Mouse (Mus musculus) retina, adult 2 months (tissue): Measurements from ENCODE around the gene Hps1.
"Not testable (repeated sequence)": the region's sequence is repeated elsewhere in the genome, so short reads cannot be mapped to it uniquely, and the experiment has no call there.

ENCODE experiments used
- DNase-seq: peaks from one replicate; pipeline ENCODE4 v3.0.0-alpha.2; 2012; ENCODE audit warnings: low read depth, low spot score

The Hps1 gene

DNA sequence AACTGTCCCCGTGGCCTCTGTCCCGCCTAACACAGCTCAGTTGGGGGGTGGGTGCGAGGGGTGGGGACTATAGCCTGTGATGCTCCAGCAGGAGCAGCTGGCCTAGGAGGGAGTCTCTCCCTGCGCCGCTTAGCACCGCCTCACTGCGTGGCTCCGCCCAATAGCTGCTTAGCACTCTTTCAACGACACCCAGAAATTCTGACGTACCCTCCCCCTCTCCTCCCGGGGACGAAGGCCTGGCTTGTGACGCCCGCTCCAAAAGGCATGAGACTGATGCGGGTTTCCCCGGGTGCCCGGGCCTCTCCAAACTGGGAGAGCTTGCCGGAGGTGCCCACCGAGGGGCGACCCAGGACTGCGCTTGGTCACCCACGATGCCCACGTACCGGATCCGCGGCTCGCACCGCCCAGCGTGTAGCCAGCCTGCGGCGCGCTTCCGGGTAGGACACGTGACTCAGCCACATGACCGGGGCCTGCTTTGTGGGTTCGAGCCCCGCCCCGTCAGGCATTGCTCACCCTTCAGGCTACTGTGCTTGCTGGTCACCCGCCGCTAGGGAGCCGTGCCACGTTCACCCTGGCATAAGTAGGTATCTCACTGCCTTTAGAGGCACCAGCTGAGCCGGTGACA, at the start of gene Hps1:
Hps1 (minus strand) TSS at position 448 of the 625 bp plus-strand sequence.
- peak; percentile 57 for DNase-seq

DNA sequence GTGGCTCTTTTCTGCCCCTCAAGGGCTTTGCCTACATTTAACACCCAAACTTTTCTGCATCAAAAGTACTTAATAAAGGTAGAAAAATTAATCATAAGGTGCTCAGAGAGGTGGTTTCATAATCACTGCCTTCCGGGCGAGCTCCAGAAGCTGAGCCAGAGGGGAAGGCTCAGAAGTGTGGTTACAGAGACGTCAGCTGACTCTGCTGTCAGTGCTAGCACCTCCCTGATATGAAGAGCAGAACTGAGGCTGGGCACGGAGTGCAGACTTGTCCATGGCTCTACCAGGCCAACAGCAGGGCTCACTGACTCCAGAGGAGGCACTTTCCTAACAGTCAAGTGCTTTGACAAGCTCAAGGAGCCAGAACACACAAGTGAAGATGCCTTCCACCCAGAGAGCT, 49.4 kb upstream of the Hps1 start:
- no peak for DNase-seq

DNA sequence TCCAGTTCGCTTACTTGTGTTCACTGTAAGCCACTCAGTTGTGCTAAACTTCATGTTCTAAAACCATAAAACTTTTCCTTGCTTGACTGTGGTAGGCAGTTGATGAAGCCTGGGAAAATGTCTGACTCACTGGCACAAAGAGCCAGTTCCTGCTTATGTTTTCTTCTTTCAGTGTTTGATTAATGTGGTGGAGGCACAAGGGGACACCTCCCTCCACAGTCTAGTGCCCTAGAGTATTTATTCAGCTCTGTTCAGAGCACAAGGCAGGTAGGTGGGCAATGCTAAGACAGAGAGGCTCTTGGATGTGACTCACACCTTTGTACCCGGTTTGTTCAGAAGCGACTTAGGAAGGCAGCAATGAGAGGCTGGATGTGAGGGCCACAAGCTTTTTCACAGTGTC, 48.1 kb upstream of the Hps1 start:
- DNase-seq, result no peak

DNA sequence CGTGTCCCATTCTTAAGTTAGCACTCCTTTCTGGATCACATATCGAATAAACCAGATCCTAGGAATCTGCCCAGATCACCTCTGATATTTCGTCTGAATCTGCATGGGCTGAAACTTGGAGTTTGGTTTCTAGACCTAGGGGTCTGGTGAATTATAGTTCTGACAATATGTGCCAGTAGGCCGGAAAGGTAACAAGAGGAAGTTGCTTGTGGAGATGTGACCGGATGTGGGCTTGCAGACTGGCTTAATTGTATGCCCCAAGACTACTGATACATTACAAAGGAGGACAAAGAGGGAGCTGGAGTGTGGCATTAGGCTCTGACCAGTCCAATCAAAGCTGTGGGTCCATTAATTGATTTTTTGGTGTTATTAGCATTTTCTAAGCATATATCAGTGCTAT, 40.3 kb upstream of the Hps1 start:
- DNase-seq, result no peak

DNA sequence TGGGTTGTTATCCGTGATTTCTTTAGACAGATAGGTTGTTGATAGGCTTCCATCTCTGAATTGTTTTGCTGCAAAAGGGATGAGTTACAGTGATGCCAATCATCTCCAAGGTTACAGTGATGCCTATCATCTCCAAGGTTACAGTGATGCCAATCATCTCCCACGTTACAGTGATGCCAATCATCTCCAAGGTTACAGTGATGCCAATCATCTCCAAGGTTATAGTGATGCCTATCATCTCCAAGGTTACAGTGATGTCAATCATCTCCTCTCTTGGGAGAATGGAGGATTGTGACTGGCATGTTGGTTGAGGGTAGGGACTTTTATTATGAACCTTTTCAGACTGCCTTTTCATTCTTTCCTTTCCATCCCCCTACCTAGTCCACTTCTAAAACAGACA, 38.0 kb upstream of the Hps1 start:
- DNase-seq, result no peak

DNA sequence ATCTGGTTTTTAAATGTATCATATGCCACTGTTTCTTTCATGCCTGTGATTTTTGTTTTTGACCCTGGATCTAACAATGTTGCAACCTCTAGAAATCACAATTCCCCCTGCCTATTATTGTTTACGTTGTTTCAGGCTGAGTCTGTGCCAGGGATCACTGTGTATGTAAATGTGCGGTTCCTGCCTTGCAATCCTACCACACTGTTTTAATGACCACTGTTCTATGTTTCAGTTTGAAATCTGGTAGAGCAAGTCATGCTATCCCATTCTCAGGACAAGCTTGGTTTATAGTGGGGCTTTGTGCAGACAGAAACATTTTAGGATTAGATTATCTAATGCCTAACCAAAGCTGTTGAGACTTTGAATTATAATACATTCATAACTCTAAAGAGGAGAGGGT, 36.5 kb upstream of the Hps1 start:
- no peak for DNase-seq

DNA sequence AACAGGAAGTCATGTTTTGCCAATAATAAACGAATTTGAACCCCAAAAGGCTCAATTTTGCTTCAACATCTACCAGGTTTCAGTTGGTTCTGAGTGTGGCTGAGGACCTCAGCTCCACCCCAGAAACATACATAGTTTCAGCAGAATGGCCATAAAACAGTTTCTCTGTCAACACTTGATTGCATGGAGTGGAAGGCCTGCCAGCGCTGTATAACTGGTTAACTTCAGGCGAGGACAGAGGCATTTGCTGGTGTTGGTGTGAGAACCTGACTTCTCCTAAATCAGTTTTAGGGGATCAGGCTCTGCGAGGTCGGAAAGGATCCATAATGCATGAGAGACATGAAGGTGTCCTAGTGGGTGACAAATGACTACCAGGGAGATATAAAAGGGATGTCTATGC, 30.4 kb upstream of the Hps1 start:
- DNase-seq, result no peak

DNA sequence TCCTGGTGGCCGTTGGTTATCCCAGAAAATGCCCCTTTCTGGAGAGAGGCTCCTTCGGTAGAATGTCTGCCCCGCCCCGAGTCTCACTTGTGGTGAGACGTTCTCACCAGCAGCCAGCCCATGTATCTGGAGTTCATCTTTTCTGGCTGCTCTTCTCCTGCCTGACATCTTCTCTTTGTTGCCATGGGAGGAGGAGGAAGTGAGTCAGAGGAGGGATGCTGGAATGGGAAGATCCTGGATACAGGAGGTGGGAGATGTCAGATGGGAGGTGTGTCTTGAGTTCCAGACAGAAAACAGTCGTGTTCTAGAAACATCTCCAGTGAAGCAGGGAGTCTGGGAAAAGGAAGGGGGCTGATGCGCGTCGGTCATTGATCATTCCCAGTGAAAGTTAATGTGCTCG, 29.7 kb upstream of the Hps1 start:
- DNase-seq, result no peak

DNA sequence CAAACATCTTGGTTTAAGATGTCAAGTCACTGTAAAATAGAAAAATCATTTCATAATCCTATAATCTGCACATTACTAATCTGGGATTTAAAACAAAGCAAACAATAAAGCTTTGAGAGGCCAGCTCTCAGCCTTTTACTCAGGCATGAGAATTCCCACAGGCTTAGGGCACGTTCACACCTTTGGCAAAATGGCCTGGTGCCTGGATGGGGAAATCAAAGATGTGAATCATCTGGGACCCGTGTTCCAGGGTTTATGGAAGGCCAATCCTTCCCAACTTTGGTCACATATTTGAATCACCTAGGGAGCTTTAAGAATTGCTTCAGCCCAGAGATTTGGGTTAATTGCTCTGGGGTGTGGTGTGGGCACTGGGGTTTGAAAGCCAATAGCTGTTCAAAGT, 18.1 kb upstream of the Hps1 start:
- DNase-seq, result no peak

DNA sequence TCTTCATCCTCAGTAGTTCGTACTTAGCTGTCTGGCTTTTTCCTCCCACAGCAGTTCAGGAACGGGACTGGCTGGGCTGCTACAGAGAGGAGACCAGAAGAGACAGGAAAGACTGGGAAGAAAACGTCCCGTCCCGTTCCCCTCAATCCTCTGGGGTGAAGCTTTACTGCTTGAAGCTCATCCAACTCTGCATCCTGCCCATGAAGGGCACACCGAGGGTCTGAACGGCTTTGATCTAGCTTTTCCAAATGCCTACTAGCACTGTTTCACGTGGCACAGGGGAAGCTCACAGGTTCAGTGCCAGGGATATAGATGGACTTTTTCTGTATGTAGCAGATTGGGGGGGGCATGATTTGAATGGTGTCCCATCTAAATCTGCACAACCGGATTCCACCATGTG, 16.0 kb upstream of the Hps1 start:
- DNase-seq, result no peak

DNA sequence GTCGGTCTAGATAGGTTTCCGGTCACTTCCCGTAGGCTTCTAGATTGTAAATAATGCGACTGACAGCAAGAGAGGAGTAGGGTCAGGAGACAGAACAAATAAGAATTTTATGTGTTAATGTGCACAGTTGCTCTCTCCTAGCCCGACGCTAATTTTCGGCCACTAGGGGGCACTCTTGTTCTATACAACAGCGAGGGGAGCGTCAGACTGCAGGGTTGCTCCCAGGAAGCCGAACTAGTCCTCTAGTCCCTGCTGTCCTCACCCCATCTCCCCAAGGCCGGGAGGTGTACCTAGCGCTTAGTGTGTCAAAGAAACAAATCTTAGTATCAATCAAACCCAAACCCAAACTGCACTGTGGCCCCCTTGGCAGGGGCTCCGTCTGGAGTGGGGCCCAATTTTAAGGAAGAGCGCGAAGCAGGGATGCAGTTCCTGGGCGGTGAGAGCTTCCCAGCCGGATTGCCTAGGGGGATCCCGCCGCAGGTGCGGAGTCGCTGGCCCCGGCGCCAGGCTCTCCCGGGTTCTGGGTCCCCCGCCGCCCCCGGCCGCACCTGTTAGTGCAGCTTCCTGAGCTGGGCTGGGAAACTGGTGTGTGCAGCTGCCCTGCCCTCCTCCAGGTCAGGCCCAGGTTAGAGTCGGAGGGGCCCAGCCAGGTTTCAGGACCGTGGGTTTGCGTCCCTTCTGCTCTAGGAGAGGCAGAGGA, 15.3 kb upstream of the Hps1 start:
- DNase-seq, result peak; percentile 64

DNA sequence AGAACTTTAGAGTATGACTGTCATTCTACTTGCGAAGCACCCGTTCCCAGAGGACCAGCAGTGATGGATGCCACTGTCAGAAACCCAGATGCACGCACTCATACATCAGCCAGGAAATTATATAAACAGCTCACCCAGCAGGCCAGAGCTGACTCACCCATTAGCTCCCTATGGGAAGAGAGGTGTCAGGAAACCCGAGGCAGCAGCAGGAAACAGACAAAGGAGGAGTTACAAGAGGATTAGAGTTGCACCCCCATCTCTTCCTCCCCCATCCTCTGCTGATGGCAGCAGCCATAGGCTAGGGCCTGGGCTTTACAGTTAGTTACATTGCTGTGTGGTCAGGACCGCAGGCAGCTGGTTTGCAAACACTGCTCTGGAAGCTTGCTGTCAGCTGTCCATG, 8.5 kb upstream of the Hps1 start:
- DNase-seq, result no peak

DNA sequence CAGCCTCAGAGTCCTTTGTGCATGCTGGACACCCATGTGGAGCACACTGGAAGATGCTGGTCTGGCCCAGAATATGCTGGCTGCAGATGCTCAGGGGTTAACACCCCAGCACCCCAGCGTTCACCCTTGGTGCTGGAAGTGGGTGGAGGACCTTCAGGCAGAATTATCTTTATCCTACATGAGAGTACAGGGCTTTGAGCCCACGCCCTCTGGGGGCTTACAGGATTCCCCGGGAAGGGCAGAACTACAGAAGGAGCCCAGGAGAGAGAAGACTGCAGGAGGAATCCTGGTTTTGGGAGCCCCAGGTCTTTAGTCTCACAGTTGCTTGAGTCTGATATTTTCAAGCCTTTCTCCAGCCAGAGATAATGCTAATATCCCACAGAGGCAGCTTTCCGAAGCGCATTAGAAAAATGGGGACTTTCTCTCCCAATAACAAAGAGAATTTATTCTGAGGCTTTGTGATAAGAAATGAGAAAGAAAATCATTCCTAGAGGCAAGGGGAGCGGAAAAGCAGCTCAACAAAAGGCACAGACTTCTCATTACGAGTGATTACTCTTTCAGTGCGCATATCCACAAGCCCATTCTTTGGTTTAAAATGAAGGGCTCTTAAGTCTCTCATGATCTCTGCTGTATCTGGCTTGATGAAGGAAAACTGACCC, 5.9 kb upstream of the Hps1 start:
- no peak for DNase-seq

DNA sequence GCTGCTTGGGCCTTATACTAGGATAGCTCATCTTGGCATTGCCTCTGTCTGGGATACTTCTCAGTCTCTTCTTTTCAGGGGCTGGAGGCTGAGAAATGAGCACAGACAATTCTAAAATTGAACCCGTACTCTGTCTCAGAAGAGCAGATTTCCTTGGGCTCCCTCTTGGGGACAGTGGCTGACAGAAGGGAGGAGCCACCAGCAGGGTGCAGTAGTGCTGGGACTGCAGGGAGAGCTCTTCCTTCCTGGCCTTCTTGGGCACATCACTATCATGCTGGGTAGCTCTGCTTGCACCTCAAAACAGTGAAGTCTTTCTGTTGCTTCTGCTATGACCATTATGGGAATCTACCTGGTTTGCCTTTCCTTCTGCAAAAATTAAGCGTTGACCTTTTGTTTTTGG, 5.4 kb upstream of the Hps1 start:
- DNase-seq, result no peak

DNA sequence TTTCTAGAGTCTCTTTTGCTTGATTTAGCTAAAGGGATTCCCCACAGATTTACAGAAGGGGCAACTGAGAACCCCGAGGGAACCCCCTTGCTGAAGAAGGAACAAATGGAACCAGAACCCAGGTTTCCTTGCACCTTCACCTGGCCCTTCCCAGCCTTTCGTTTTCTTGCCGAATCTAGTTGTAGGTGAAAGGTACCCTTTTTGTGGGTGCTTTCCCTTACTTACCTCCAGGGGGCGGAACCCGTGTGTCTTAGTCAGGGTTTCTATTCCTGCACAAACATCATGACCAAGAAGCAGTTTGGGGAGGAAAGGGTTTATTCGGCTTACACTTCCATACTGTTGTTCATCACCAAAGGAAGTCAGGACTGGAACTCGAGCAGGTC, 369 bp upstream of the Hps1 start:
- DNase-seq, result not testable (repeated sequence)

DNA sequence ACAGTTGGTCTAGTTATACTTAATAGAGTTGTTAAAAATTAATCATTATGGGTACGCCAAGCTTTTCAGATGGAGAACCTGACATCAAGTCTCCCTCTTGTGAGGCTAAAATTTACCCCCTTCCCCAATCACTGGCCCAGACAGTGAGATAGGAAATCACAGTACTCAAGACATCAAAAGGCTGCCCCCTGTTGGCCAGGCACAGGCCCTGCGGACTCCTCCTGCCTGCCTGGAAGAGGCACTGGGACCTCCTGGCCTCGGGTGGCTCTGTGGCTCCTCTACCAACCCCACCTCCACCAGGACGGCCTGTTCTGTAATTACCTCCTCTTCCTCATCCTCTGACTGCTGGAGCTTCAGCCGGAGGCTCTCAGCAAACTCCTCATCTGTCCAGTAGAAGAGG, 2.0 kb downstream of the Hps1 start:
- DNase-seq, result no peak

DNA sequence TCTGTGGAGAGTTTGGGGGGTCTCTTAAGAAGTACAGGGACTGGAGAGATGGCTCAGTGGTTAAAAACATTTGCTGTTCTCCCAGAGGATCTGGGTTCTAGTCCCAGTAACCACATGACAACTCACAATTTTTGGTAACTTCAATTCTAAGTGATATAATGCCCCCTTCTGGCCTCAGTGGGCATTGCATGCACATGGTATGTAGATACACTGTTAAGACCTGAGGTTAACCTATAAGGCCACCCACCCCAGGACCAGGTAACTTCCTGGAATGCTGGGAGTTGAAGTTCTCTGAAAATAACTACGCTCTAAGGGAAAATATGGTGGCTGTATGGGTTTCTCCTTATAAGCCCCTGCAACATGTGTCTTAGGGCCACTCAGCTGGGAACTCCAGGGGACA, 3.0 kb downstream of the Hps1 start:
- no peak for DNase-seq

DNA sequence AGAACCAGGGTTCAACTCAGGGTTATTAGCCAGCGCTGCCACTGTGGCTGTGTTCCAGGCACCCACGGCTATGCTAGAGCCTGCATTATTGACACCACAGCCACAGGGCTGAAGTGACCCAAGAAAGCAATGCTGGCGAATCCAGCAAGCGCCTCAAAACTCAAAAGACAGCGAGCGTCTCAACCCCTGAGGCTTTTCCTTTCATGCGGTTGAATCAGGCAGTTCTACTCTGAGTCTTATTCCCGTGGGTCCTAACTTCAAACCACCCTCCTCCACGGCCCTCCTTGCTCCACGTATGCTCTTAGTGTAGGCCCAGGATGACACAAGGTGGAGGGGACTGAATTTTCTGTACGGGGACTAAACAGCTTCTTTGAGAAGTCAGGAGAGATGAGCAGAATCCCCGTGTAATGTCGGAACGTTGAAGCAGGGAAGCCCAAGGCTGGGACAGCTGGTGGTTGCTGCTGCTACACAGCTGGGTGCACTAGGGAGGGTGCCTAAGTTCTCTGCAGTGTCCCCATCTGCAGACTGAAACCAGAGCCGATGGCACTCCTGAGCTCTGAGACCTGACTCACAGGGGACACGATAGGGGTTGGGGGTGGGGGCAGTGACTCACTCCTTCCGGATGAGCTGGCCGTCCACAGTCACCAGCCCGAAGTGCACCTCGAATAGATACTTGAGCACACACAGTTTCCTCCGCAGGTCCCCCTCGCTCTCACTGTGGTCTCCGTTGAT, 9.5 kb downstream of the Hps1 start:
- no peak for DNase-seq

DNA sequence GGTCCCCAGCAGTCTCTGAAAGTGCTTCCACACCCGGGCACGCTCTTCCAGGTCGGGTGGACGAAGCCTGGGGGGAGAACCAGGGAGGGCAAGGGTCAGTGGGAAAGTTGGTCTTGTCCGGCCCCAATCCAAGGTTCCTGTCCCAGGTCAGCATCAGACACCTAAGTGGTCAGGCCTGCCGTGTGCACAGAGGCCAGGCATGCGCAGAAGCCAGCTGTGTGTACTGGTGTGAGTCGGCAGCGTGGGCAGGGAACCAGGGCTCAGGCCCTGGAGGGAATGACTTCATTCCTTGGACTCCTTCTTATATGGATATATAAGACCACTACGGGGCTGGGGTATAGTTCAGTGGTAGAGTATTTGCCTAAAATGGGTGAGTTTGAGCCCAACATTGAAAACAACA, 10.1 kb downstream of the Hps1 start:
- no peak for DNase-seq

DNA sequence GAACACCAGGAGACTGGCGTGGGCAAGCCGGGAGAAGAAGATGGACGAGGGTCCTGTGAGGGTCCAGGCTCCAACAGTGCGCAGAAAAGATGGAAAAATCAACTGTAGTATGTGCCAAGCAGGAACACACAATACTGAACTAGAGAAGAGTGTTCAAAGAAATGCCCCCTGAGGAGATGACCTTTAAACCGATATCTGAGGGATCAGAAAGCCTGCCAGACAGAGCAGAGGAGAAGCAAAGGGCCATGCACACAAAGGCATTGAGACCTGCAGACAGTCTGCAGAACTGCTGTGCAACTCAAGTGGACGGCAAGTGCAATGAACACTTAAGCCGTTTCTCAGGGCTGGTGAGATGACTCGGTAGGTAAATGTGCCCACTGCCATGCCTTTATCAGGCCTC, 12.4 kb downstream of the Hps1 start:
- DNase-seq, result no peak

DNA sequence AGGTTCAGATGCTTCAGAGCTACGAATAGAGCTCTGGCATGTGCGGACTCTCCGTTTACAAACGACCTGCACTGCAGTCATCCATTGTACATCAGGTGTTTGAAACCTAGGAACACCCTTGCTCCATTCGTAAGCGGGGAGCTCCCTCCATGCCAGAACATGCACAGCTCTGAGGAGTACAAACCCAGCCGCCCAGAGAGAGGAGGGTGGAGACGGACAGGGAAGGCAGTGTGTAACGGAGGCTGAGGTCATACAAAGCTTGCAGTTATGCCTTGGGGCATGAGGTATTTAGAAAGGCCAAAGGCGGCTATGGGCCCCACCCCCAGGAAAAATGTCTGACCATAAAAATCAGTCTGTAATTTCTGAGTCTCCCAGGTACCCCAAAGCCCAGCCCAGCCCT, 15.4 kb downstream of the Hps1 start:
- no peak for DNase-seq

DNA sequence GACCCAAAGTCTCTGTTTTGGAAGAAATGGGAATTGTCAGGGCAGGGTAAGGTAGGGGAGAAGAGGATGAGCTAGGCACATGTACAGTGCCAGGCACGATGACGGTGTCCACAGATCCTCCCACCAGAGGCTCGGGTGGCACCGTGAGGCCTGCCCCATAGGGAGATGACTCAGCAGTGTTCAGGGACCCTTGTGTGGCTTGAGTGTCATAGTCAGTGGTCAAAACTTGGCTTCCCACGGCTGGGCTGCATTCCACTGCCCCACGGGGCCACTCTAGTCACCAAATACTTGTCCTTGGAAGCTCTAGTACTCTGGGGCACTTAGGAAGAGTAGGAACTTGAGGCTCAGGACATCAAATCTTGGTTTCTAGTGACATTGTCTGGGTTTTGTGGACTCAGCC, 23.1 kb downstream of the Hps1 start:
- DNase-seq, result no peak
